Mouse (Mus musculus): ENCODE results near the gene Lmntd2.

DNA sequence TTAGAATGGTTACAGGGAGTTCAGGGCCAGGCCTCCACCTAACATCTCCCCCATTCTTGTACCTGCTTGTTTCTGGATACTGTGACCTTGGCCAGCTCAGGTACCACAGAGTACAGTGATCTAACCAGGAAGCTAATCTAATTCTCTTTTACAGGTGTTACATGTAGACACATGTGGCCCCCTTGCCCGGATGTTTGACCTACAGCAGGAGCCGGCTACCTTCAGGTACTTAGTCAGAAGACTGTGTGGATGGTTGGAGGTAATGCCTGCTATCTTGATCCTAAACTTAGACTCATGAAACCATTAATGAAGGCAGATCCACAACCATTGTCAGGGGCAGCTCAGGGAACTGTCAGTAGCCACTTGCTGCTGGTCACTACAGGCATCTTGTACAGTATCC, 18.1 kb downstream of the Lmntd2 start:
- TF ChIP-seq POLR2A (IDR thresholded peaks at IDR 0.05; ENCODE audit: low read depth, low read length), result no peak
- no peak for TF ChIP-seq CTCF (IDR thresholded peaks at IDR 0.05; ENCODE audit: extremely low read depth, insufficient read length, insufficient replicate concordance, low read depth, low read length)

Measured in small intestine, adult 2 months (tissue).